Mouse (Mus musculus) adrenal gland, postnatal 10 days (tissue): ENCODE data around the gene 2610528J11Rik. TPM values are rescaled to one million over a fixed set of nuclear protein-coding genes. Genes with fewer than 3 reads are reported as not detected.

Experiments
- total RNA-seq, 2 experiments: library from RNA; stranded (reverse); gene quantifications; 2 replicates each; pipeline ENCODE4 v1.2.3; 2021

Gene 2610528J11Rik
- total RNA-seq, 2 experiments from 2014 or later: 2.6 to 4.0 TPM

Other genes with a start within 250 kb of the 2610528J11Rik start
- 10 to 100 TPM; 66.0 to 69.3 TPM for gene Ptprf, start 235.6 kb upstream of the 2610528J11Rik start, total RNA-seq
- gene Szt2, start 117.7 kb upstream of the 2610528J11Rik start, total RNA-seq: 10 to 100 TPM; 13.1 to 26.3 TPM
- 10 to 100 TPM; 63.3 to 73.5 TPM for gene Med8, start 117.7 kb upstream of the 2610528J11Rik start, total RNA-seq
- 10 to 100 TPM; 53.2 to 56.5 TPM for gene Elovl1, start 98.9 kb upstream of the 2610528J11Rik start, total RNA-seq
- 10 to 100 TPM; 23.2 to 28.9 TPM for gene Cdc20, start 89.6 kb upstream of the 2610528J11Rik start, total RNA-seq
- gene Mpl, start 69.5 kb upstream of the 2610528J11Rik start, total RNA-seq: under 1 TPM; 0.15 to 0.30 TPM
- 10 to 100 TPM; 67.3 to 74.7 TPM for gene Tie1, start 36.9 kb upstream of the 2610528J11Rik start, total RNA-seq
- 1 to 10 TPM; 1.3 to 1.6 TPM for gene Tmem125, start 17.0 kb downstream of the 2610528J11Rik start, total RNA-seq
- gene Cfap57, start 93.8 kb downstream of the 2610528J11Rik start, total RNA-seq: not detected
- gene Ebna1bp2, start 93.8 kb downstream of the 2610528J11Rik start, total RNA-seq: 10 to 100 TPM; 70.6 to 71.1 TPM
- not detected for gene Olfr62, start 132.0 kb downstream of the 2610528J11Rik start, total RNA-seq
- not detected for gene Olfr1342, start 165.8 kb downstream of the 2610528J11Rik start, total RNA-seq
- not detected for gene Olfr1341, start 176.5 kb downstream of the 2610528J11Rik start, total RNA-seq
- gene Olfr1340, start 193.1 kb downstream of the 2610528J11Rik start, total RNA-seq: not detected
- gene Olfr1339, start 205.2 kb downstream of the 2610528J11Rik start, total RNA-seq: not detected
- not detected for gene Olfr1338, start 231.7 kb downstream of the 2610528J11Rik start, total RNA-seq